Mouse (Mus musculus): Measurements from ENCODE around the gene Wnt16. TPM values are rescaled to one million over a fixed set of nuclear protein-coding genes. Genes with fewer than 3 reads are reported as not detected.

Wnt16 gene
- polyA plus RNA-seq, 1 experiment from 2014 or later = 1.2 TPM

DNA sequence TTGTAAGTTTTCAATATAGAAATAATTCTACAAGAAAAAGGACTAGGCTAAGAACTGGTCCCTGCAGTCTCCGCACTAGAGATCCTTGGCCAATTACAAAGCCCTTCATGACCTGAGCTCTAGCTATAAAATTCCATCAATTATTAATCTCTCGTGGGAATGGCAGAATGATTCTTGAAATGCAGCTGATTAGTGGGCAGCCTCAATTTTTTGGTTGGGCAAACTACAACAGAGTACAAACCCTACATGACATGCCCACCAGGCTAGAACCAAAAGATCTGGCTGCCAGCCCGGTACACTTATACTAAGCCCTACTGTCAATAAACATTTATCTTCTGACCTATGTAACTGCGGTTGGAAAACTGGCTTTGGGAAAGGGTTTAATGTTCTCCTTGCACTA, 39.1 kb downstream of the Wnt16 start:
- H3K4me2 ChIP-seq = no peak overlapping the region
- H3K27ac ChIP-seq = no peak overlapping the region
- H3K4me1 ChIP-seq (replicated peaks) = 0 out of 2 replicates have a peak, but pooled peaks cover 4% of the 10 kb centered on the region
- no peak overlapping the region for H3K9ac ChIP-seq (replicated peaks)
- H3K27me3 ChIP-seq = no peaks in the 10 kb centered on the region
- WGBS = 77% methylated on average over 4 of the region's 4 CpGs
- H3K9me3 ChIP-seq = no peaks in the 10 kb centered on the region
- peaks cover 18% of the 10 kb centered on the region for H3K36me3 ChIP-seq
- no peak for ATAC-seq (ENCODE audit: insufficient number of reproducible peaks, insufficient read depth, low FRiP score, low TSS enrichment, low read depth)
- no peak overlapping the region for H3K4me3 ChIP-seq (replicated peaks)

DNA sequence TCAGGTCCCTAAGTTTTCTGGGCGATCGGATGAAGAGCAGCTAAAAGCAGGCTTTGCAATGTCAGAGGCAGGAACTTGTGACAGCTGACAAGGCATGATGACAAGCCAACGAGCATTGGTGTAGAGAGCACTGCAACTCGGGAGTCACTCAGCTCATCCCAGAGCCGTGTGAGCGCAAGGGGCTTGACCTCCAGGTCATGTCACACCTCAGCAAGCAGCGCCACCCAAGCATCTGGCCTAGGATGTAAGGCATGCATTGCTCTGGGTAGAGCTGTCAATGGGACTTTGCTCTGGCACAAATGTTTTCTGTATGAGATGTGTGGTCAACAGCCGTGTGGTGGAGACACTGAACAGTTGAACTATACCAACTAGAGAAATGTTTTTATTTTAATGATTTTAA, 39.9 kb downstream of the Wnt16 start:
- no peak for ATAC-seq (ENCODE audit: insufficient number of reproducible peaks, insufficient read depth, low FRiP score, low TSS enrichment, low read depth)
- Histone ChIP-seq H3K36me3 (peaks cover 18% of the 10 kb centered on the region), H3K9me3 (no peaks in the 10 kb centered on the region), H3K27me3 (no peaks in the 10 kb centered on the region), H3K4me2 (no peak overlapping the region), H3K4me1 (replicated peaks) (0 out of 2 replicates have a peak, but pooled peaks cover 4% of the 10 kb centered on the region), H3K9ac (replicated peaks) (no peak overlapping the region), H3K27ac (no peak overlapping the region), H3K4me3 (replicated peaks) (no peak overlapping the region)
- 69% methylated on average over 8 of the region's 8 CpGs for WGBS

DNA sequence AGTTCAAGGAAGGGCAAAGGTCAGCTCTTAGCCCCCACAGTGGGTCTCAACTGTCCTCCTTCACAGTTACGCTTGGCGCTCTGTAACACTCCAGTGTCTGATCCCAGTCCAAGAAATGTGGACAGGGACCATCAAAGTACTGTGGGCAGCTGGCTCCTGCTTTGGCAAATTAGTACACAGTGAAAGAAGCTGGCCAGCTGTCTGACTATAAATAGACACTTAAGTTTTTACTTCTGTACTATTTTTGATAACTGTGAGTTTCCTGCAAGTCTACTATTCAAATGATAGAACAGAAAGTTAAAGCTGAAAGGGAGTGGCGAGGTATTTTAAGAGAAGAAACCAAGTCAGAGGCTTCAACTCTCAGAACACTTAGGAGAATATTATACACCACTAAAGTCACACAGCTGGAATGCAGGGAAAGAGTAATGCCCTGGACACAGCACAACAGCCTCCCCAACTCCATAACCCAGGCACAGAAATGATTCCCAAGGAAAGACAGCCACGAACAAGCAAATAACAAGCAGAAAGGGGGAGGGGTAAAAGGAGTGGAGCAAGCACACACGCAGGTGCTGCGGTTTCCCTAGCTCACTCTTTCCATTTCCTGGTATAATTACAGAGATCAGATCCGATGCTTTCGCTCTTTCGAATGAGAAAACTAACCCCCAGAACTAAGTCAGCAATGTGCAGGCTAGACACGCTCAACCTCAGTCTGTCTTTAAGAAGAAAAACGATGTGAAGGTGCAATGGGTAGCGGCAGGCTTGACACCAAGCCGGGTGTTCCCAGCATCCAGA, 42.3 kb downstream of the Wnt16 start:
- whole genome bisulfite sequencing = 82% methylated on average over 13 of the region's 13 CpGs
- no peaks in the 10 kb centered on the region for H3K27me3 ChIP-seq

DNA sequence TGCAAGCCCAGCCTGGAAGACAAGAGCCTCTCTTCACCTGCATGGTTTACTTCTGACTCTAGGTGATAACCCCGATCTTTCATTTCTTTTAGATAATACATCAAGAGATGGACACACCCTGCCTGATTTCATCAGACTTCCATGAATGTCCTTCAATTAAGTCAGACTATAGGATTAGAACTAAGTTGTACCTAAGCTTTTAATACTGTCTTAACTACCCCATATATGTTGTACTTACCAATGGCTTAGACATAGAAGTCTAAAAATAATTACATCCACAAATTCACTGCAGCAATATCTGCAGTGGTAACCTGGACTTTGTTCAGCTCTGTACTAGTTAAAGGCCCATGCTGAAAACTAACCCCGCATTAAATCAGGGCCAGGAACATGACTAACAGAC, 44.5 kb downstream of the Wnt16 start:
- Histone ChIP-seq H3K4me3 (replicated peaks) (no peak overlapping the region), H3K27ac (no peak overlapping the region), H3K9ac (replicated peaks) (no peak overlapping the region), H3K27me3 (no peaks in the 10 kb centered on the region), H3K36me3 (peaks cover 11% of the 10 kb centered on the region), H3K4me2 (no peak overlapping the region), H3K4me1 (replicated peaks) (0 out of 2 replicates have a peak, but pooled peaks cover 4% of the 10 kb centered on the region), H3K9me3 (no peaks in the 10 kb centered on the region)
- 92% methylated on average over 2 of the region's 2 CpGs for WGBS
- ATAC-seq (ENCODE audit: insufficient number of reproducible peaks, insufficient read depth, low FRiP score, low TSS enrichment, low read depth) = no peak

More for the DNA sequence above, 42.3 kb downstream of the Wnt16 start:
- Histone ChIP-seq H3K36me3 (peaks cover 9% of the 10 kb centered on the region), H3K9ac (replicated peaks) (no peak overlapping the region), H3K27ac (no peak overlapping the region), H3K4me2 (no peak overlapping the region), H3K9me3 (no peaks in the 10 kb centered on the region), H3K4me1 (replicated peaks) (0 out of 2 replicates have a peak, but pooled peaks cover 4% of the 10 kb centered on the region), H3K4me3 (replicated peaks) (no peak overlapping the region)
- ATAC-seq (ENCODE audit: insufficient number of reproducible peaks, insufficient read depth, low FRiP score, low TSS enrichment, low read depth) = no peak

DNA sequence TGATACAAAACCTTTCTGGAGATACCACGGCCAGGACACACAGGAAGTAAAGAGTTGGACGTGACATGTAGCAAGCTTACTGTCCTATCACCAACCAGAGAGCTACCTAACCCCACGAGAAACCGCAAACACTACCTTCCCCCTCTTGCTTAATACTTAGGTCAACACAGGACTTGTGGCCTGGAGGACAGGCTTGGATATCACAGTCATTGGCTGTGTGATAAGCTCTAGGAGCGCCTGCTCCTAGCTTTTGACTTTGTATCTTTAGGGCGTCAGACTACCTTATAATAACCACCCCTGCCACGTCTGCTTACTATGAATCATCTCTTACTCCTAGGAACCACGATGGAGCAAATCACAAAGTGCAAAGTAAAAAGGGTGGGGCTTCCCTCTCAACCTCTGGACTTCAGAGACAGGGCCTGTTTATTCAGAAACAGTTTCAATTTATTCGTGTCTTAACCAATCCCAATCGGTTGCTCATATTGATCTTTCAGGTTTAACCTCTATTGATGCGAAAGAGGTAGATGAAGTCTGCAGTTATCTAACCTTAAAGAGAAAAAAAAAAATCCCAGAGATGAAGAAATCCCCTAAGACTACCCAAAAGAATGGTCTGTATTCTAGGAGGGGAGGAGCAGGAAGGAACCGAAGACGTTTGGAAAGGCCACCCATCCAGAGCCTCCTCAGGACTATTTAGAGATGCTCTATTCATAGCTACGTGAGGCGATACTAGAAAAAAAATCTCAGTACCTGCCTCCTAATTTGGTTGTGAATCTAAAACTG, 51.9 kb downstream of the Wnt16 start:
- no peak overlapping the region for H3K27ac ChIP-seq
- 93% methylated on average over 15 of the region's 15 CpGs for whole genome bisulfite sequencing
- no peak overlapping the region for H3K9ac ChIP-seq (replicated peaks)
- H3K9me3 ChIP-seq = no peaks in the 10 kb centered on the region
- no peak for ATAC-seq (ENCODE audit: insufficient number of reproducible peaks, insufficient read depth, low FRiP score, low TSS enrichment, low read depth)
- peaks cover 22% of the 10 kb centered on the region; the same call in 1 of the 2 replicates for H3K36me3 ChIP-seq
- no peak overlapping the region for H3K4me3 ChIP-seq (replicated peaks)
- H3K4me2 ChIP-seq = no peak overlapping the region
- no peaks in the 10 kb centered on the region for H3K27me3 ChIP-seq
- H3K4me1 ChIP-seq (replicated peaks) = no peaks in the 10 kb centered on the region; the same call in 1 of the 2 replicates

DNA sequence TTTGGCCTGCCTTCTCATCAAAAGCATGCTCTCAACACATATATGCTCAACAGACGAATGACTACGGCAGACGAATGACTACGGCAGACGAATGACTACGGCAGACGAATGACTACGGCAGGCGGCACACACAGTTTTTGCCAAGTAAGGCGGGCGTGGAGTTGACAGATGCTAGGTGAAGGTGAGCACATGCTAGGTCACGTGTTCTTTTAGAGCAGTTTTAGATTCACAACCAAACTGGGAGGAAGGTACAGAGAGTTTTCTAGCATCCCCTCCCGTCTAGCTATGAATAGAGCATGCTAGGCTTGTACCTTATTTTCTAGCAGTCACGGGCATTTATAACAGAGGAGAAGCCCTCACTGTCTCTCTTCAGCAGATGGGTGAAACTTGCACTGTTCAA, 52.8 kb downstream of the Wnt16 start:
- WGBS = 93% methylated on average over 14 of the region's 14 CpGs
- ATAC-seq (ENCODE audit: insufficient number of reproducible peaks, insufficient read depth, low FRiP score, low TSS enrichment, low read depth) = no peak

DNA sequence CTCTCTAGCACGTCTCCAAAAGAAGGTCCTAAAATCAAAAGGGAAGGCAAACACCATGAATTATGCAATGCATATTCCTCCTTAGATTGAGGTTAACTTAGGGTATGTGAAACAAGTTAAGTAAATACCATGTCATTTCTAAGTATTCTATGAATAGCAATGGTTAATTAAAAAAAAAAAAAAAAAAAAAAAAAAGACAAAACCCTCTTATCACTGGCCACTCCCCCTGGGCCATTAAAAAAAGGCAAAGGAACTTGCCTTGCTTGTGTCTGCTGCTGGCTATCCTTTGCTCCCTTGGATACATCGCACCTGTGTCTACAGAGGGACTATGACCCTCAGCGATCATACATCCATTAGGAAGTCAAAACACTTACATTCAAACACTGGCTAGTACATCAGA, 55.3 kb downstream of the Wnt16 start:
- Histone ChIP-seq H3K4me1 (replicated peaks) (peaks cover 13% of the 10 kb centered on the region), H3K4me3 (replicated peaks) (no peak overlapping the region), H3K27ac (no peak overlapping the region), H3K27me3 (no peaks in the 10 kb centered on the region), H3K36me3 (peaks cover 14% of the 10 kb centered on the region; the same call in 1 of the 2 replicates), H3K4me2 (no peak overlapping the region), H3K9me3 (no peaks in the 10 kb centered on the region), H3K9ac (replicated peaks) (no peak overlapping the region)
- ATAC-seq (ENCODE audit: insufficient number of reproducible peaks, insufficient read depth, low FRiP score, low TSS enrichment, low read depth) = no peak
- 90% methylated on average over 3 of the region's 3 CpGs for WGBS

More for the DNA sequence above, 52.8 kb downstream of the Wnt16 start:
- H3K4me3 ChIP-seq (replicated peaks) = no peak overlapping the region
- H3K9ac ChIP-seq (replicated peaks) = no peak overlapping the region
- peaks cover 22% of the 10 kb centered on the region; the same call in 1 of the 2 replicates for H3K36me3 ChIP-seq
- H3K27me3 ChIP-seq = no peaks in the 10 kb centered on the region
- H3K4me1 ChIP-seq (replicated peaks) = no peaks in the 10 kb centered on the region; the same call in 1 of the 2 replicates
- H3K4me2 ChIP-seq = no peak overlapping the region
- H3K9me3 ChIP-seq = no peaks in the 10 kb centered on the region
- H3K27ac ChIP-seq = no peak overlapping the region

DNA sequence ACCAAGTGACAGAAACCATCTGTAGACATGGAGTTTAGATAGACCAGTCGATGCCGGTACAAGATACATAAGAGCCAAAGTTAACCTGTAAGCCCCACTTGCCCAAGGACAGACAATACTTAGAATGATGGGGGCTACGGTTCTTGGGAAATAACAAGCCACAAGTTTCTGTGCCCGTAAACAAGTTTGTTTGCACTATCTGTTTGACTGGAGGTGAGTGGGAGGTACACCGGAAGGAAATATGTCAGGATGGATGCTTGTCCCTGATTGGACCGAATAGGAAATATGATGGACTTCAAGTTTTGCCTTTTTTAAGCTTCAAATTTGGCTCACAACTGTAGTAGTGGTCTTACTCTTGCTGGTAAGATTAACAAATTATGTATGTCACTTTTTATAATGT, 55.7 kb downstream of the Wnt16 start:
- WGBS = 91% methylated on average over 6 of the region's 6 CpGs
- Histone ChIP-seq H3K9me3 (no peaks in the 10 kb centered on the region), H3K27me3 (no peaks in the 10 kb centered on the region), H3K27ac (no peak overlapping the region), H3K4me1 (replicated peaks) (peaks cover 13% of the 10 kb centered on the region), H3K9ac (replicated peaks) (no peak overlapping the region), H3K4me2 (no peak overlapping the region), H3K4me3 (replicated peaks) (no peak overlapping the region), H3K36me3 (peaks cover 10% of the 10 kb centered on the region; the same call in 1 of the 2 replicates)
- no peak for ATAC-seq (ENCODE audit: insufficient number of reproducible peaks, insufficient read depth, low FRiP score, low TSS enrichment, low read depth)

DNA sequence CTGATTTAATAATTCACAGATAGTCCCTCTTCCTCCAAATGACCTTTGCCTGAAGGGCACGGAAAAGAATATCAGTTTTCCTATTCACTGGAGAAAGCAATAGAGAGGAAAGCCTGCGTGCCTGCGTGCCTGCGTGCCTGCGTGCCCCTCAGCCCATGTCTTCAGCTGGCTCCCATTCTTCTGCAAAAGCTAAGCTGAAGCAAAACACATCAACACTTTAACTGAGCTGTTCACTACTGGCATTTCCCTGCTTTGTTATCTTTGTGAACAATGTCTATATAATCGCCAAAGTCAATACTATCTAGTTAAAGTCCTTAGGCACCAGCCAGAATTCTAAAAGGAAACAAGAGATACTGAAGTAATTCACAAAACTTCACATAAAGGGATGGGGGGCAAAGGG, 56.4 kb downstream of the Wnt16 start:
- ATAC-seq (ENCODE audit: insufficient number of reproducible peaks, insufficient read depth, low FRiP score, low TSS enrichment, low read depth) = no peak
- H3K27me3 ChIP-seq = no peaks in the 10 kb centered on the region
- peaks cover 7% of the 10 kb centered on the region; the same call in 1 of the 2 replicates for H3K36me3 ChIP-seq
- 0 out of 2 replicates have a peak overlapping the region, but pooled peaks have one; percentile 2 for H3K27ac ChIP-seq
- H3K9me3 ChIP-seq = no peaks in the 10 kb centered on the region
- no peak overlapping the region for H3K4me2 ChIP-seq
- no peak overlapping the region for H3K9ac ChIP-seq (replicated peaks)
- no peak overlapping the region for H3K4me3 ChIP-seq (replicated peaks)
- 84% methylated on average over 6 of the region's 6 CpGs for WGBS
- peaks cover 13% of the 10 kb centered on the region for H3K4me1 ChIP-seq (replicated peaks)

DNA sequence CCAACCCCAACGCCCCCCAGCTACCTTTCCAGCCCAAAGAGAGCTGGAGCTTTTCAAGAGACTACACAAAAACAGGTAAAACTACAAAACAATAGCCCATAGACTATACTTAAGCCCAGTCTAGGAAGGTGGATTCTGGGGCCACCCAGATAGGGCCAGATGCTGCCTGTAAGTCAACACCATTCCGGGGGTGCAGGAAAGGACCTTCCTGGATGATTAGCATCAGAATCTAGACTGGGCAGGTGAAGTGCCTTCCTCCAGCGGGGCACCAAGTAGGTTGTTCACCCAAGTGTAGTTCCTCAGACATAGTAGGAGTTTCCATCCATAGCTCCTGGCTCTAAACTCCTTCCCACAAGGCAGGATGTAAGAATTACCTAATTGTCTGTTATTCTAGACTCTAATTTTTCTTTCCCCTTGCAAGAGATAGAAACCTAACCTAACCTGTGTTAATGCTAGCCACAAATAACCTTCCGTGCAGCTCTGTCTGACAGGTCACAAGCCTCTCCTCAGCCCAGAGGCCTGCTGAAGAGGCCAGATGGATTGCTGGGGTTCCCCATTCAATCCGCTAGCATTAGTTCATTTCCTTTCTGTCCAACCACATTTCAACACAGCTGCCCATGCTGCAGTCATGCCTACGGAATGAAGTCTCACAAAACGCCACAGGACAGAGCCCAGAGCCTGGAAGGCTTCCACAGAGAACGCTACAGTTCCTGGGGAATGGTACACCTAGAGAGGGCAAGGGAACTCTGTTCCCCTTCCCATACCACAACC, 59.3 kb downstream of the Wnt16 start:
- H3K9ac ChIP-seq (replicated peaks) = no peak overlapping the region

More for the DNA sequence above, 59.3 kb downstream of the Wnt16 start:
- Histone ChIP-seq H3K27me3 (no peaks in the 10 kb centered on the region), H3K36me3 (no peaks in the 10 kb centered on the region), H3K9me3 (no peaks in the 10 kb centered on the region), H3K4me1 (replicated peaks) (peaks cover 16% of the 10 kb centered on the region), H3K4me2 (no peak overlapping the region), H3K27ac (0 out of 2 replicates have a peak overlapping the region, but pooled peaks have one; percentile 25), H3K4me3 (replicated peaks) (no peak overlapping the region)
- 66% methylated on average over 8 of the region's 8 CpGs for WGBS
- no peak; the same call in 1 of the 2 replicates for ATAC-seq (ENCODE audit: insufficient number of reproducible peaks, insufficient read depth, low FRiP score, low TSS enrichment, low read depth)

Data from limb, embryonic 12.5 days (tissue).